Mouse (Mus musculus) forebrain, postnatal 0 days (tissue): ENCODE data around the gene Skor1. TPM values are rescaled to one million over a fixed set of nuclear protein-coding genes. Genes with fewer than 3 reads are reported as not detected.

Source experiments
- ATAC-seq: fragments of 200-750 bp; cut with Nextera tagmentation; 2 replicates; pipeline ENCODE4 v1.8.0; 2017; ENCODE audit warnings: mild to moderate bottlenecking, moderate library complexity
- DNase-seq: peaks from one replicate; pipeline ENCODE4 v3.0.0-alpha.2; 2015
- H3K27ac ChIP-seq: fragments of 300-500 bp; sonication (generic); 2 replicates; pipeline ENCODE4 v1.5.1; 2014; ENCODE audit warnings: low read depth, mild to moderate bottlenecking, antibody characterized with exemption, low read length, moderate library complexity, mixed read lengths
- H3K27me3 ChIP-seq: fragments of 300-500 bp; sonication (generic); 2 replicates; pipeline ENCODE4 v1.6.1; 2014; ENCODE audit warnings: mild to moderate bottlenecking, low read length, mixed read lengths; ENCODE audit not compliant: insufficient read depth
- H3K36me3 ChIP-seq: fragments of 300-500 bp; sonication (generic); 2 replicates; pipeline ENCODE4 v1.6.1; 2014; ENCODE audit warnings: mild to moderate bottlenecking, moderate library complexity; ENCODE audit not compliant: insufficient read depth
- H3K4me1 ChIP-seq: fragments of 300-500 bp; sonication (generic); 2 replicates; pipeline ENCODE4 v1.6.1; 2014; ENCODE audit warnings: antibody characterized with exemption; ENCODE audit not compliant: insufficient read depth
- H3K4me2 ChIP-seq: fragments of 300-500 bp; sonication (generic); 2 replicates; pipeline ENCODE4 v1.6.1; 2014; ENCODE audit warnings: low read depth, mild to moderate bottlenecking, moderate library complexity
- H3K4me3 ChIP-seq: fragments of 300-500 bp; sonication (generic); 2 replicates; pipeline ENCODE4 v1.5.1; 2014; ENCODE audit warnings: low read depth, low read length, mixed read lengths
- H3K9ac ChIP-seq: fragments of 300-500 bp; sonication (generic); 2 replicates; pipeline ENCODE4 v1.6.1; 2014; ENCODE audit warnings: mild to moderate bottlenecking
- H3K9me3 ChIP-seq: fragments of 300-500 bp; sonication (generic); 2 replicates; pipeline ENCODE4 v1.6.1; 2016; ENCODE audit warnings: low read length
- CTCF ChIP-seq: sonication (generic); IDR thresholded peaks from 2 replicates; pipeline ENCODE4 v1.5.1; 2016; ENCODE audit warnings: antibody characterized with exemption, control low read depth, low read depth
- WGBS: fragments of 180-500 bp; shearing (Covaris S2); extraction: QIAGEN DNeasy Blood & Tissue Kit; methylation state at CpG from one replicate; pipeline ENCODE4 v1.1.7; 2014; 5-methylcytosine and 5-hydroxymethylcytosine counted together
- polyA plus RNA-seq: library from polyadenylated mRNA; unstranded; fragments of >200 nt; fragmentation: Nextera tagmentation; extraction: Ambion mirVana; gene quantifications from 2 replicates; pipeline ENCODE4 v1.2.1, GENCODE M21; 2015
- total RNA-seq: library from RNA; depleted of rRNA; stranded (reverse); fragments of >200 nt; gene quantifications from 2 replicates; pipeline ENCODE4 v1.2.3, GENCODE M21; 2014

Gene Skor1
- total and polyA plus RNA-seq, 2 experiments from 2014 or later: 0.30 to 1.0 TPM

DNA sequence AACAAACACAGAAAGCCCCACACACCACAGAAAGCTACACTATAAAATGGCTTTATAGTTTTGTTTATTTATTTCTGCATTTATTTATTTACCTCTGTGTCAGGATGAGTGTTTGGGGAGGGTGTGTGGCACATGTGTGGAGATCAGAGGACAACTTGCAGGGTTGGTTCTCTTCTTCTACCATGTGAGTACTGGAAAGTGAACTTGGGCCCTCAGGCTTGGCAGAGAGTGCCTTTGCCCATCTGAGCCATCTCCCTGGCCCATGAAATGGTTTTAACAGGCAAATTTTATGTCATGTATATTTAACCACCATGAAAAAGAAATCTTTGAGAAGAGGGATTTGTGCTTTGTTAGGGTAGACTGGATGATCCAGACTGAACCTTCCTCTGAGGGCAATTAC, 48.9 kb downstream of the Skor1 start:
- H3K9me3 ChIP-seq: no peaks in the 10 kb centered on the region
- no peak for DNase-seq
- no peak overlapping the region for H3K4me3 ChIP-seq
- ATAC-seq: no peak
- TF ChIP-seq CTCF: no peak
- H3K27ac ChIP-seq: no peak overlapping the region
- no peaks in the 10 kb centered on the region for H3K36me3 ChIP-seq
- H3K4me2 ChIP-seq: no peak overlapping the region
- H3K4me1 ChIP-seq: no peaks in the 10 kb centered on the region
- no peaks in the 10 kb centered on the region for H3K27me3 ChIP-seq
- H3K9ac ChIP-seq: no peak overlapping the region

DNA sequence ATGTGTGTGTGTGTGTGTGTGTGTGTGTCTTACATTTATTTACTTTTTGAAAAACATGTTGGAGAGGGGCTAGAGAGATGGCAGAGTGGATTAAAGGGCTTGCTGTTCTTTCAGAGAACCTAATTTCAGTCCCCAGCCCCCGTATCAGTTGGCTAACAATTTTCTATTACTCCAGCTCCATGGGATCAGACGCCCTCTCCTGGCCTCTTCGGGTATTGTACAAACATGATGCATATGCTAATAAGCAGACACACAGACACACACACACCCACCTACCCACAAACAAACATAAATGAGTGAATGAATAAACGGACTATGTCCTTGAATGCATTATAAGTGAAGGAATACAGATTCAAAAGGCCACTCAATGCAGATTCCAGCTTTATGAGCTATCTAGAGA, 49.4 kb downstream of the Skor1 start:
- Histone ChIP-seq H3K27ac (no peak overlapping the region), H3K4me1 (no peaks in the 10 kb centered on the region), H3K27me3 (no peaks in the 10 kb centered on the region), H3K4me2 (no peak overlapping the region), H3K36me3 (no peaks in the 10 kb centered on the region), H3K4me3 (no peak overlapping the region), H3K9ac (no peak overlapping the region), H3K9me3 (no peaks in the 10 kb centered on the region)
- peak; percentile 37 for TF ChIP-seq CTCF
- 93% methylated on average over 4 of the region's 4 CpGs for WGBS
- no peak for ATAC-seq
- DNase-seq: no peak

DNA sequence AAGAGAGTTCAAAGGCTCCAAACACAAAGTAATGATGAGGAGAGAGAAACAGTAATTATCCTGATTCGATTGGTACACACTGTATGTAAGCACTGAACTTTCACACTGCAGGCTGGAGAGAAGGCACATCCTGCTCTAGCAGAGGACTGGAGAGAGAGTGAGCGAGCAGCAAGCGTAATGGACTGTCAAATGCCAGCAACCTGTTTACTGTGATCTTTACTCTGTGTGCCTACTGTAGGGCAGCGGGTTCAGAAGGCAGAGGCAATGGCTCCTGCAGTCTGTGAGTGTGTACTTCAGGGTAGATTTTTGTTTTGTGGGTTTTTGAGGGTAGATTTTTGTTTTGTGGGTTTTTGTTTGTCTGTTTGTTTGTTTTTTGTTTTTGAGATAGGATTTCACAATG, 49.9 kb downstream of the Skor1 start:
- H3K27ac ChIP-seq: no peak overlapping the region
- no peak overlapping the region for H3K4me2 ChIP-seq
- no peaks in the 10 kb centered on the region for H3K4me1 ChIP-seq
- no peaks in the 10 kb centered on the region for H3K27me3 ChIP-seq
- ATAC-seq: no peak
- no peak overlapping the region for H3K9ac ChIP-seq
- H3K4me3 ChIP-seq: no peak overlapping the region
- DNase-seq: no peak
- WGBS: 80% methylated on average over 4 of the region's 4 CpGs
- H3K9me3 ChIP-seq: no peaks in the 10 kb centered on the region
- no peaks in the 10 kb centered on the region for H3K36me3 ChIP-seq
- no peak for TF ChIP-seq CTCF

DNA sequence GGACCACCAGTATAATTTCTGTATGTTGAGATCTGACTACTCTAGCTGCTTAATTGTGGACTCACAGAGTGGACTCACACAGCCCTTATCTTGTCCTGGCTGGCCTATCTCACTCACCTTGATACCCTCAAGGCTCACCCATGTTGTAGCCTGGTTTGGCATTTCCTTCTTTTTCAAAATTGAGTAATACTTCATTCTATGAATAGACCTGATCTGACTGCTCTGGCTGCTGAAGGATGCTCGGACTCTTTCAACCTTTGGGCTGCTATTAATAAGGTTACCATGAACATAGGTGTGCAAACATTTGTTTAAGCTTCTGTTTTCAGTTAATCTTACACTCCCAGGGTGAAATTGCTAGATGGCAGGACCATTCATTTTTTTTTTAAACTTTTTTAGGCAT, 51.6 kb downstream of the Skor1 start:
- WGBS: 97% methylated on average over 1 of the region's 1 CpGs
- Histone ChIP-seq H3K4me3 (no peak overlapping the region), H3K9me3 (no peaks in the 10 kb centered on the region), H3K9ac (no peak overlapping the region), H3K27me3 (no peaks in the 10 kb centered on the region), H3K4me1 (no peaks in the 10 kb centered on the region), H3K4me2 (no peak overlapping the region), H3K36me3 (no peaks in the 10 kb centered on the region), H3K27ac (no peak overlapping the region)
- ATAC-seq (no peak), DNase-seq (no peak)
- no peak for TF ChIP-seq CTCF

DNA sequence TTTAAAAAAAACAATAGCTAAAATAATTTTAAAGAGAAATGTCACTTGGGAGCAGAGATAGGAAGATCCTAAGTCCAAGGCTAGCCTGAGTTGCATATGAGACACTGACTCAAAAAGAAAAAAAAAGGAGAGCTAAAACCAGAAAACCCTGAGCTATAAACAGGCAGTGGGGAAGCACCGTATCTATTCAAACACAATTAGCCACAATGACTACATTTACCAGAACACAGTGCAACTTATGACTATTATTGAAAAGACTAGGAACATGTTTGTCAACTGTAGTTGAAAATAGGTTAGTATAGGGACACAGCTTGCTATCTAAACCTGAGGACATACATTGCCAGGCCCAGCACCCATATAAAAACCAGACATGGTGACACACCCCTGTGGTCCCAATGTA, 54.7 kb downstream of the Skor1 start:
- H3K9me3 ChIP-seq: no peaks in the 10 kb centered on the region
- no peak for ATAC-seq
- no peak for TF ChIP-seq CTCF
- no peak overlapping the region for H3K4me2 ChIP-seq
- H3K9ac ChIP-seq: no peak overlapping the region
- no peak for DNase-seq
- no peak overlapping the region for H3K4me3 ChIP-seq
- no peaks in the 10 kb centered on the region for H3K27me3 ChIP-seq
- WGBS: 86% methylated on average over 1 of the region's 1 CpGs
- H3K4me1 ChIP-seq: no peaks in the 10 kb centered on the region
- H3K27ac ChIP-seq: no peak overlapping the region
- no peaks in the 10 kb centered on the region for H3K36me3 ChIP-seq

DNA sequence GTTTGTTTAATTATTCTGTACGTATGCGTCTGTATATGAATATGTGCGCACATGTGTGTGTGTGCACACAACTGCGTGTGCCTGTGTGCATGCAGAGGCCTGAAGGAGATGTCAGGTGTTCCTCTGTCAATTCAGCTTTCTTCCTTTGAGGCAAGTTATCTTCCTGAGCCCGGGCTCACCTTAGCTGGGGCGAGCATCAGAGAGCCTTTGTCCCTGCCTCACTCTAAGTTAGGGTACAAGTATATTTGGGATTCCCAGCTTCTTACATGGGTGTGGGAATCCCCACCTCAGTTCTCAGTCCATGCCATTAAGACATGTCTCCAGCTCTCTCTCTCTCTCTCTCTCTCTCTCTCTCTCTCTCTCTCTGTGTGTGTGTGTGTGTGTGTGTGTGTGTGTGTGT, 56.2 kb downstream of the Skor1 start:
- Histone ChIP-seq H3K27ac (peak overlapping the region; percentile 69), H3K4me3 (peak overlapping the region; percentile 25), H3K4me2 (peak overlapping the region; percentile 55), H3K9me3 (no peaks in the 10 kb centered on the region), H3K9ac (0 out of 2 replicates have a peak overlapping the region, but pooled peaks have one; percentile 31), H3K4me1 (no peaks in the 10 kb centered on the region), H3K36me3 (no peaks in the 10 kb centered on the region), H3K27me3 (no peaks in the 10 kb centered on the region)
- no peak; the same call in 1 of the 2 replicates for ATAC-seq
- 3% methylated on average over 6 of the region's 6 CpGs for WGBS
- no peak for TF ChIP-seq CTCF
- no peak for DNase-seq

DNA sequence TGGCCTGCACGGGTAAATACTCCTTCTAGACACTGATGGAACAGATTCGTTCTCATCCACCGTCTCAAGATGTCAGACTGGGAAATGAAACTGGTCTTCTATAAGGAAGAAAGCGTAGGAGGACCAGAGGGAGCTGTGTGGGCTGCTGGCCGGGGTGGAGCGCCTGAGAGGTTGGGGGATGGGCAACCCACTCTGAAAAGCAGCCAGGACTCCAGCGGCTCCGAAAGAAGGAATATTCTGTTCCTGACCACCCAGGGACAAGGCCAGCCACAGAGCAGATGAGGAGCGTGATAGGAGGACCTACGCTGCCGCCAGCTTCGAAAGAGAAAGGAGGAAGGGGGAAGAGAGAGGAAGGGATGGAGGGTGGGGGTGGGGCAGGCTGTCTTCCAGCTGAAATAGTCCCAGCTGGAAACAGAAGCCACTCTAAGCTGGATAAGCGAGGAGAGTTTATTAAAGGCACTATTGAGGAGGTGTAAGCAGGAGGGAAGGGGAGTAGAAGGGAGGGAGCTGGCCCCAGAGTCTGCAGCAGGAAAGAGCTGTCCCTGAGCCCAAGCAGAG, 56.7 kb downstream of the Skor1 start:
- Histone ChIP-seq H3K36me3 (no peaks in the 10 kb centered on the region), H3K27me3 (no peaks in the 10 kb centered on the region), H3K27ac (peak overlapping the region; percentile 69), H3K4me1 (no peaks in the 10 kb centered on the region), H3K9me3 (no peaks in the 10 kb centered on the region), H3K9ac (peak overlapping the region; percentile 31; the same call in 1 of the 2 replicates), H3K4me2 (peak overlapping the region; percentile 55), H3K4me3 (peak overlapping the region; percentile 25)
- no peak for TF ChIP-seq CTCF
- DNase-seq: peak; percentile 77
- peak; percentile 90 for ATAC-seq
- WGBS: 1% methylated on average over 13 of the region's 13 CpGs
